Mouse (Mus musculus) thymus, adult 2 months (tissue): Measurements from ENCODE around the gene Pole3.

Source experiments
- CTCF ChIP-seq: fragments of 200-500 bp; IDR thresholded peaks from 2 replicates; pipeline ENCODE4 v1.5.1; 2012; ENCODE audit warnings: mild to moderate bottlenecking, control low read depth, low read length, moderate library complexity, borderline replicate concordance; ENCODE audit not compliant: control insufficient read depth, poor library complexity, insufficient read depth; ENCODE audit errors: extremely low read depth
- POLR2A ChIP-seq: fragments of 200-500 bp; IDR thresholded peaks from 2 replicates; pipeline ENCODE4 v1.6.1; 2012; ENCODE audit warnings: mild to moderate bottlenecking, low read length, control low read depth, moderate library complexity; ENCODE audit not compliant: control insufficient read depth, poor library complexity, insufficient read depth; ENCODE audit errors: extremely low read depth

GRCm38 (mm10) chr4:62568359-62568758, 43.5 kb upstream of the Pole3 start:
- TF ChIP-seq CTCF (no peak), POLR2A (no peak)
